Mouse (Mus musculus): ENCODE measurements around the gene Tctex1d2.

Tctex1d2 gene

DNA sequence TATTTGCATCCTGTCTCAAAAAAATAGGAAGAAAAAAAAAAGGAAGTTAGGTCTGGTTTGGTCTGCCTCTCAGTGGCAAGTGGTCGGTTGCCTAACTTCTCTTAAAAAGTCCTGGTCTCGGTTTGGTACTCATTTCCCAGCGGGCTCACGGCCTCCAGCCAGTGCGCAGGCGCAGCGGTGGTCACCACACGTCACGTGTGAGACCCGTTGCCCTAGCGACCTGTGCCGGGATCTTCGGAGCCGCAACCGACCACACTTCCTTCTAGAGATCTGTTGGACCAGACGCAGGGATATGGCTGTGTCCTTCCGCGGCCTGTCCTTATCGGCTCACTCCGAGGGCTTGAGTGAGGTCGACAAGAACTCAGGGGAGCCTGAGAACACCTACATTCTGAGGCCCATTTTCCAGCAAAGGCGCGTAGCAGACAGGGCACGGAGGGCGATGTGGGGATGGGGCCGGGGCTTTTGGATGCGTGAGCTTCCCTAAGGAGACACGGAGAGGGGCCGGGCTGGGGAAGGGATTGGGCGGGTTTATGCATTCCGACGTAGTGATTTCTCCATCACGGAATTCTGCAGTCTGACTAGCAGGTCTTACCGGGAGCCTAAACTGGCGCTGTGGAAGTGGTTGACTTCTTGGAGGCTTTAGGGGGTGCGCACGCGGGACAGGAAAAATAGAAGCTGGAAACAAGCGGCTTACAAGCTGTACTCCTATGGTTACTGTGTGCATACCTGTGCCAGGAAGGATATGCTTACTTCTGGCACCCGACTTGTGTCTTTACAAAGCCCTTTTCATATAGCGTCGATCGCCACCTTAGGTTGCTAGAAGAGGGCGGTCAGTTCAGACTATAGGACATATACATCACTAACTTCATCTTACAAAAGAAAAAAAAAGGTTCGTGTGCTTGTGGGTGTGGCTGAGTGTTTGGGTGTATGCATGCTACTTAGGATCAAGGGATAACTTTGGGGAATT is at the start of gene Tctex1d2:
Gene Tctex1d2, plus strand, starts transcription at position 186 of the 967 bp plus-strand sequence.
- peak; percentile 92 for DNase-seq

DNA sequence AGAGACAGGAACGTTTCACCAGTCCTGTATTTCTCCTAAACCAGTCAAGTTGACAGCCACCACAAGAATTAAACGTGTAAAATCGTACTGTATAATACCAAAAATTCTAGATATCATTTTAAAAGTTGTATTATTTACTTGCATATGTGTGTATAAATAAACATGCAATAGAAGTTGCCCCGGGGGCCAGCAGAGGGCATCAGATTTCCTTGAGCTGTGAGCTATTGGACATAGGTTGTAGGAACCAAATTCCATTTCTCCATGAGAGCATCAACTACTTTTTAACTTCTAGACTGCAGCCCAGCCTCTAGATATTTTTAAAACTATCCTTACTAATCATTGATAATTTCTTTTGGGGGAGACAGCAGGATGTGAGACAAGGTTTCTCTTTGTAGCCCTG is 48.2 kb upstream of the Tctex1d2 start:
- DNase-seq: peak; percentile 17

DNA sequence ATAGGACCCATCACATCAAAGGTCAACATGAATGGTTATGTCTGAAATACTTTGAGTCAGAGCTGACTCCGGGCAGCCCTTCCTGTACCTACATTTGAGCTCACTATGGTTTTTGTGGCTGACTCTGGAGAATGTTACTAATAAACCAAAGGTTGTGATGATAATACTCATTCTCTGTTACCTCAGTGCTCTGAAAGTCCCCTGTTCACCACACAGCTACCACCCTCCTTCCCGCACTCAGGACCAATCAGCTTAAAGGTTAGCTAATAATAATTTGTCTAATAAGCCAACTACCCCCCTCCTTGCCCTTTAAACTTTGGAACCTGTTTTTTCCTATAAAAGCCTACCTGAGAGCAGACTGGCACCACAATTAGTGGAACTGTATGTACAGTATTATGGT is 39.9 kb upstream of the Tctex1d2 start:
- DNase-seq: no peak

DNA sequence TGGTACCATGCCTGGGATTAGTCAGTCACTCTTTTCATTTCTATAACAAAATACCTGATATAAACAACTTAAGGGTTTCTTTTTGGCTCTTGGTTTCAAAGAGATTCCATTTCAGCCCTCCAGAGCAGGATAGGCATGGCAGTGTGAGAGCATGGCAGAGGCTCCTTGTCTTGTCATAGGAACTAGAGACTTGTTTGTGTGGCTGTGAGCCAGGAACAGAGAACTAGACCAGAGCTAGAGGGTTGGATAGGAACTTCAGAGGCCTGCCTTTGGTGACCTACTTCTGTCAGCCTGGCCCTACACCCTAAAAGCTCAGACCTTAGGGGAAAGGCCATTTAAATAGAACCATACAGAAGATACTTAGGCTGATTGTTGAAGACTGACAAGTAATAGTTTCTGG is 36.6 kb upstream of the Tctex1d2 start:
- no peak for DNase-seq

DNA sequence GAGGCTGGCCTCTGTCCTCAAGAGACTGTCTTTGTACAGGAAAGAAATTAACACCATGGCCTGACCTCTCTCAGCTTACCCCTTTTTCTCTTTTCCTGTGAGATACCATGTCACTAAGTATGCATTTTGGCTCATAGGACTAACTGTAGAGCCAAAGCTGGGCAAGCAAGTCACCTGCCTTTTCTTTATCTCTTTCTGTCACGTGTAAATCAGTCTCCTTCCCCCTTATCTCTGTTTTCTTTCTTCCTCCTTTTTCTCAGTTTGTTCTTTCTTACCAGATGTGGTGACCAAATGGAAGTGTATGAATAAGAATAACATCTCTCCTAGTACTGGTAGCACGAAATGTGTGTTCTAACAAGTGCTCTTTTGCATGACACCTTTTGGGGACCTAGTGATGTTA is 34.6 kb upstream of the Tctex1d2 start:
- DNase-seq: no peak

DNA sequence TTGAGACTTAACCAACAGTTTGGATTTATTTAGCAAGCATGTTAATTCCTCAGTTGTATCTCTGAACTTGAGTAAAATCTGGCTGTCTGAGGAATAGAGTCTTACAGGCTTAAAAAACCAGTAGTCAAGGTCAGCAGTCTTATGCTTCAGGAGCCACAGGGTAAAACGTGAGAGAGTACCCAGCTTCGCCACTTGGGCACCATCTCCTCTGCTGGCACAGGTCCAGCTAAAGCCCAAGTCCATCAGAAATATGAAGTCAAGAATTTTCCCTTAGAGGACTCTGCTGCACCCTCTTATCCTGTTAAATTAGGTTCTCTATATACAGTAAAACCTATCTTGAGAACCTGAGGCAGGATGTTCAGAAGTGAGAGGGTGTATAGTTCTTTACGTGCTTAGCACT is 32.7 kb upstream of the Tctex1d2 start:
- no peak for DNase-seq

DNA sequence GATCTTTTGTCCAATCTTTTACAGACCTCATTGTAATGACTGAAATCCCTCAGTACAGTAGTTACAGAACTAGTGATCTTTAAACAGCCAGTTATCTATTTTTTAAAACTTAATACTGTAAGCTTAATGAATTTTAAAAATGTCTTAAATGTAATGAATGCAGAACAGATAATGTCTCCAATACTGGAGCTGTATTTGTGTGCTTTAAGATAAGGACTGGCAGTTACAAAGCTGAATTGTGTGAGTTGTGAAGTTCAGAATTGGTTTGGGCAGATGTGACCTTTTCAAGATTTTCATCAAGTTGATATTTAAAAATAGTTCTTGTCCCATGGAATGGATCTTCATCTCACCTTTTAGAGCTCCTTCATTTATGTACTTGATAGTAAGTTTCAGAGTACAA is 30.5 kb upstream of the Tctex1d2 start:
- DNase-seq: no peak

DNA sequence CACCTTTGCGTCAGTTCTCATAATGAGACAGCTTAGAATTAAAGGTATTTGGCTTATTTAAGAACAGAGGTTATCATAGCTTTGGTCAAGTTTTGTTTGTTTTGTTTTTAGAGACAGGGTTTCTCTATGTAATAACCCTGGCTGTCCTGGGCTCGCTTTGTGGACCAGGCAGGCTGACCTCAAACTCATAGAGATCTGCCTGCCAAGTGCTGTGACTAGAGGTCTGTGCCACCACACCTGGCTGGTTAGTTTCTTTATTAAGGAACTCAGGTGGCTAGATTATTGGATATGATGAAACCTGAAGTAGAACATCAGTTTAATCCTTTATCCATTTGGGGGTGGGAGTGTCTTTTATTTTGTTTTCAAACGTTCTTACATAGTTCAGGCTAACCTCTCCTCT is 29.7 kb upstream of the Tctex1d2 start:
- no peak for DNase-seq

DNA sequence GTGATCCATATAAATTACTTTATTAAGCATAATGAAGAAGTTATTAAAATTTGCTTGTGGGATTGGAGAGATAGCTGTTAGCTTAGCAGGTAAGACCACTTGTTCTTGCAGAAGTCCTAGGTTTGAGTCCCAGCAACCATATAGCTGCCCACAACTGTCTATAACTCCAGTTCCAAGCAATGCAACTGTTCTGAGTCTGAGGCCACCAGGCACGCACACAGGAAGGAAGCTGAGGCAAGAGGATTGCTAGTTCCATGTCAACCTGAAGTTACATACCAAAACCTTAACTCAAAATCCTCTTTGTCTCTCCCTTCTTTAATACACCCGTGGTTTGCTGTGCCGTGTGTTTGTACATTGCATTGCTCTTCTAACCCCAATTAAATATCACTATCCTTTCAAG is 28.6 kb upstream of the Tctex1d2 start:
- no peak for DNase-seq

DNA sequence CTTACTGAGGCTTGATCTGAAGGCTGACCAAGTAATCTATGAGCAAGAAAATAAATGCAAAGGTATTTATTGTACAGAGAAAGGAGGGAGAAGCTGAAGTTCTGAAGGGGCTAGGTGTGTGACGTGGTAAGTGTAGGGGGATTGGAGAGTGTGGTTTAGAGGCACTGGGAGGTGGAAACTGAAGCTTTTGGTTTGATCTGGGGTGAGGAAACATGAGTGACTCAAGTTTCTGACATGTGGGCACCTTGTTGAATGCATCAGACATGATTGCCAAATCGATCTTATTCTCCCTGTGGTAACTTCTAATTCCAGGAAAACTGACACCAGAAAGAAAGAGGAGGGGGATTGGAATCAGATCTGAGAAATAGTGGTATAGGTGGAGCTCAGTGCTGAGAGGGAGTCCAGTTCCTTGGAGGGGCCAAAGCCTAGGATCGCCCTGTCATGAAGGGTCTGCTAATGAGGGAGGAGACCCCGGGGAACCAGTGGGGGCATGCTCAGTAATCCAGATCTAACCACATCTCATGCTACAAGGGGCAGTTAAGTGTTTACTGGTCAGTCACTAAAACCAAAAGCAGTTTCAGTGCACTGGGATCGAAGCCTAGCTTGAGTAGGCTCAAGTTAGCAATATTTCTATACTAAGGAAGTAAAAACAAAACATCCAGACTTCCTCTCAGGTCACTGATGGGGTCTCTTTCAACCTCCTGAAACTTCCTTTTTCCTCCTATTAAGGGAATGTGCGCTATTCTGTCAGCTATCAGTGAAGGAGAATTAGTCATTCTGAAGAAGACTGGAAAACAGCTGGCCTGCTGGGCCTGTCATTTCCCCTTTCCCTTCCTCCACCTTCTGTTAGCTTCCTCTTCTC is 23.6 kb upstream of the Tctex1d2 start:
- DNase-seq: no peak

DNA sequence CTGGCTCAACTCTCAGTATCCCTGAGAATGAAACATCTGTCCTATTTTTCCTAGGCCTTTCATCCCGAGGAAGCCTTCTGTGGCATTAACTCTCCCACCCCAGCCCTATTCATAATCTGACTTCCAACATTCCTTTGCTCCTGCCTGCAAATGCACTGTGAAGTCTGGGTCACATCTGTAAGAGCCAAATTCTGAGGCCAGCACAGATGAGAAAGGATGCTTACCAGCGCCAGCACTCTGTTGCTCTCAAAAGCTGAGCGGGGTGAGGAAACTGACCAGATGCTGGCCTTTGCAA is 23.0 kb upstream of the Tctex1d2 start:
- DNase-seq: no peak

DNA sequence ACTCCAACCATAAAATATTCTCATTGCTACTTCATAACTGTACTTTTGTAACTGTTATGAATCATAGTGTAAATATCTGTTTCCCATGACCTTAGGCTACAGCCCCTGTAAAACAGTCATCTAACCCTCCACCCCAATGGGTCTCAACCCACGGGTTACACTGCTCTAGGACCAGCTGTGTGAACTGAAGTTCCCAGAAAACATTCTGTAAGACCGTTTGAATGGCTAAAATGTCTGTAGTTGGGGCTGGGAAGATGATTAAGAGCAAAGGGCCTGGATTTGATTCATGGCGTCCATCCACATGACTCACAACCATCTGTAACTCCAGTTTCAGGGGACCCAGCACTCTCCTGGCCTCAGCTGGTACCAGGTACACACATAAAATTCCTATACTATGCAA is 21.3 kb upstream of the Tctex1d2 start:
- DNase-seq: no peak

DNA sequence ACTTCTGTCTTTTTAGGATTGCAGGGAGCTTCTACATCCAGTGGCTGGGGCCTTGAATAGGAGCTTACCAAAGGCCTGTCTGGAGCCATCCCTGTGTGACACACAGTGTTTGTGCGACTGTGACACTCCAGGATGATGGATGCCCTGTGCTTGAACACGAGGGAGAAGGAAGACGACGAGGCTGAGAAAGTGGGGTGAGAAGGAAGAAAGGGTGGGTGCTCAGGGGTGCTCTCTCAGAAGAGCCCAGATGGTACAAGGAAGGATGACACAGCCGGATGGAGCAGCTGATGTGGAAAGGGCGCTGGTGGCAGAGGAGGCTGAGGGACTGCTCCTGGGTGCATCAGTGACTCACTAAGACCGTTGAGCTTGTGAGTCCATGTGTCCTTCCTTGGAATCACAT is 19.2 kb upstream of the Tctex1d2 start, which contains the start of gene Tm4sf19:
Gene Tm4sf19, plus strand, starts transcription at position 240 of the 400 bp plus-strand sequence.
- DNase-seq: no peak

DNA sequence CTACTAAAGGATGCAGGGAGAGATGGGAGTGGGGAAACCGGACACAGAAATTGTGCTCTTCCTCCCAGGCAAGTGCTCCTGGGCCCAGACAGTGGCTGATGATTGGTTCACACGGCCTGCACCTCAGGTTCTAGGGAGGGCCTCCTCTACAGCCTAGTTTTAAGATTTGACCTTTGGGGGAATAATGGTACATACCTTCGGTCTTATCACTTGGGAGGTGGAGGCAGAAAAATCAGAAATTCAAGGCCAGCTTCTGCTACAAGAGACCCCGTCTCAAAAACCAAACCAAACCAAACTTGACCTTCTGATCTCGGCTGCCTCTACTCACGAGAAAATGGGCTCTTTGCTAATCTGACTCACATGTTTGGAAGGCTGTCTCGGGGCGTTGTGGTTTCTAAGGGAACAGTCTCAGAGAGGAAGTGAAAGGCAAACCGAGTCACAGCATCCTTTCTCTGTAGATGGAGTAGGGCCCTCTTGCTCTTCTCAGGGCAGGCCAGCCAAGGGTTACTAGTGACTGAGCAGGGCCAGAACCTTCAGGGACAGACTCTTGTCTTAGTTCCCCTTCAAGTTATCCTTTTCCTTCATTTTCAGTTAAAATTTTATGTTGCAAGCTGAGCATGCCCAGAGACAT is 18.1 kb upstream of the Tctex1d2 start:
- DNase-seq: no peak

DNA sequence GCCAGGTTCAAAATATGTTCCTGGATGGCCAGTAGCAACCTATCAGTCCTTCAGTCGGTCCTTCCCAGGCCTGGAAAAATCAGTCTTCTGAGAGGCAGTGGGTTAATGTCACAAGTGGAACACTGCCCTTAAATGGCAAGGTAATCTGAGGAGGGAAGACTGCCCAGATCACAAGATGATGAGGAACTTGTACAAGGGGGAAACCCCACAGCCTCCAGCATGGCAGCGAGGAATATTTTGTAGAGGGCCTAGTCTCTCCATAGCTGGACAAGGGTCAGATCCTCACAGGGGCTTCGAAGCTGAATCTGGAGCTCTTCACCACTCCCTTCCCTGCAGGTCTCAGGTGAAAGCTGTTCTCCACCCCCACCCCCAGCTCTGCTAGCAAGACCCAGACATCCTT is 16.7 kb upstream of the Tctex1d2 start:
- DNase-seq: no peak

DNA sequence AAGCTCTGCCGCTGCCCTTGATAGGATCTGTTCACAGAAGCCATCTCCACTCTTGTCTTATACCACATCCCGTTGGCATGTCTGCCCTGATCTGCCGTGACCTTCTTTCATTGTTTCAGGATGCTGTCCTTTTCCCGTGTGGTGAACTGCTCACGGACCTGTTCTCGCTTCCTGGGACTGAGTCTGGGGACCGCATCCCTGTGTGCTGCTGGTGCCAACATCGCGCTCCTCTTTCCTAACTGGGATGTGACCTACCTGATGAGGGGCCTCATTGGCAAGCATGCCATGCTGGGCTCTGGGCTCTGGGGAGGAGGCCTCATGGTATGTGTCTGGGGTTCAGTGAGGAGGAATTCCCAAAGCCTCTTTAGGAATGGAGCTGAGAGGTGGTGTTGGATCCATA is 13.8 kb upstream of the Tctex1d2 start:
- DNase-seq: no peak

DNA sequence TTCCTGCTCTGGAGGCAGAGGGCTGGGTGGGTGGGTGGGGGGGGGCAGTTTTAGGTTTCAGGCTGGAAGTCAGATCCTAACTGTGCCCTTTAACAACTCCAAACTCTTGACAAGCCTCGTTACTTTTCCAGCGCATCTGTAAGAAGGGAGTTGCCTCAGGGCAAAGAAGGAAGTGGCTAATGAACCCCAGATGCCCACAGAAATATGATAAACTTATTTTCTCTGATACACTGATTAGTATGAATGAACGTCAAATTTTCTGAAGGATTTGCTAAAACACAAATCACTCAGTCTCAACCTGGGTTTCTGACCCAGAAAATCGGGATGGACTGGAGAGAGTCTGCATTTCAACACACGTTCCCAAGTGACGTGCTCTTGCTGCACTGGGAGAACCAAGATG is 12.8 kb upstream of the Tctex1d2 start:
- no peak for DNase-seq

DNA sequence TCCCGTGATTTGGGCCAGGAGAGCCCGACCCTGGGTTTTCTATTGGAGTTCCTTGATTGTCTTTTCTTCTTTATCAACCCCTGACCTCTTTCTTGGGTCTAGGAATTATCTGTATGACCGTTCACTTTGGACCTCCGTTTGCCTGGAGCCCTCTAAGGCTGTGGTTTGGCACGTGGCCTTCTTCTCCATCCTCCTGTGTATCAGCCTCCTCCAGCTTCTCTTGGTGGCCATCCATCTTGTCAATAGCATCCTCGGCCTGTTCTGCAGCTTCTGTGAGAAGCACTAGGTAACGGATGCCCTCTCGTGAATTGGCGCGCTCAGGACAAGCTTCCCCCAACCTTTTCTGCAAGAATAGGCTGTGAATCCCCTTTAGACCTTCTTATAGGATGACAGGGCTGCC is 11.8 kb upstream of the Tctex1d2 start:
- DNase-seq: no peak

DNA sequence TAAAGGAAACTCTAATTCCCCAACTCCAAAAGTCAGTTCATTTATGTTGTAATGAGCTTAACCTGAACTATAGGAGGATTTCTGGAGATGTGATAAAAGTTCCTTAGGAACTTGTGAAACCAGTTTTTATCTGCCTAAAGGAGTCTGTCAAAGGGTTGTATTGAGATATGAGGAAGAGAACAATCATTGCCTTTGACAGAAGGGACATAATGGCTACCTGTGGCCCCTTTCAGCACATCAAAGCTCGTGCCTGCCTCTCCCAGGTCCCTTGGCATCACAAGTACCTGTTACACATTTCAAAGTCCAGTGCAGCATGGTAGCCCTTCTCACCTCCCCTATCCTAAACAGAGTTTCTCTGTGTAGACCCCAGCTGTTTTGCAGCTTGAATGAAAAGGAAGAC is 2.0 kb upstream of the Tctex1d2 start:
- DNase-seq: no peak

DNA sequence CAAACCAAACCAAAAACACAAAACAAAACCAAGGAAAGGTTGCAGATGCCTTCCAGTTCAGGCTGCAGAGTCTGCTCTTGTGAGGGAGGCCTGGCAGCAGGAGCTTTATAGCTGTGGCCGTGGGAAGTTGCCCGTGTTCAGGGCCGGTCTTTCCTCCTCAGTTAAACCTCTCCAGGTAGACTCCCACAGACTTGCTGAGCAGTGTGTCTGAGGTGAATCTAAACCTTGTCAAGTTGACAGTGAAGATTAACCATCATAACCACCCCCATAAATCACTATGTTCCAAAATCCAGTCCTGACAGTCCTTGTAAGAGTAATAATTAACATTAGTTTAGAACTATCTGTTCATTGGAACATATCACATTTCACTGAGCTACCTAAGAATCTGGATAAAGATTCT is 8.0 kb downstream of the Tctex1d2 start:
- DNase-seq: no peak

DNA sequence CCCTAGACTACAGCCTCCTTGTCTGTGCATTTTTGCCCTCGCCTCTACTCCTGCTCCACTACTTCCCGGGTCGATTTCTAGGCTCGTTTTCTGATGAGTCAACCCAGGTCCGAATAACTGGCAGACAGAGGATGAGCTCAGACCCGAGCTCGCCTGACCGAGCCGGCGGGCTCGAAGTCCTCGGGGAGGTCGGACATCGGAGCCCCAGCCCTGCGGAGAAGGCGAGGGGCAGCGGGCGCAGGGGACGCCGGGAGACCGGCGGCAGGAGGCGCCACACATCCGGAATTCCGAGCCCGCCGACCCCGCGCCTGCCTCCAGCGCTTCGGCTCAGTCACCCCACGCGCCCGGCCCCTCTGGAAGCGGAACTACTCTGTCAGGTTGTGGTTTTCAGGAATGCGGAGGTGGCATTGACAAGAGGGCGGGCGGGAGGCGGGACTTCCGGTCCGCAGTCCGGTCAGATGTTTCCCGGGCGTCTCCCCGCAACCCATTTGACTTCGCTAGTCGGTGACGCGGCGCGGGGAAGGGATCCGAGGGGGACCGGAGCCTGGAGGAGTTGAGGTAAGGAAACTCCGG is 11.1 kb downstream of the Tctex1d2 start, which contains the start of gene Pcyt1a:
Gene Pcyt1a, plus strand, starts transcription at position 448 of the 573 bp plus-strand sequence.
- DNase-seq: peak; percentile 86

DNA sequence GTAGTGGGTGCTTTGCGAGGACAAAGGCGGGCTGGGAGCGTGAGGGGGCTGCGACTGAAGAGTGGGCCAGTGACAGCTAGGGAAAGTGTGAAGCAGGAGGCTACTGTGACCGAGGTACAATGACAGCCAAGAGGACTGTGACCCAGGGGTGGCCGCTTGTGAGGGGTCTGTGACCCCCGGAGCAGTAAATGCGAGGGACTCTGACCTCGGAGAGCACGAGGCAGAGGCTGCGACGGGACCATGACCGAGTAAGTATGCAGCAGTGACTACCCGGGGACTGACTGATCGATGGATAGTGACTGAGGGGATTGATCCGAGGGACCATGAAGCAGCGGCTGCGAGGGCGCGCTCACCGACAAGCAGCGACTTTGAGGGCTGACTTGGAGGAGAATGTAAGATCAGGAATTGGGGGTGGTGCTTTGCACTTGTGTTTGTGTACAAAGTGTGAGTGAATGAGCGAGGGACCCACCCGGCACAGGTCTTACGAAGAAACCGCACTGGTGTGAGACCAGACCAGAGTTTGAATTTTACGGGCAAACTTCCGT is 11.6 kb downstream of the Tctex1d2 start:
- no peak for DNase-seq

DNA sequence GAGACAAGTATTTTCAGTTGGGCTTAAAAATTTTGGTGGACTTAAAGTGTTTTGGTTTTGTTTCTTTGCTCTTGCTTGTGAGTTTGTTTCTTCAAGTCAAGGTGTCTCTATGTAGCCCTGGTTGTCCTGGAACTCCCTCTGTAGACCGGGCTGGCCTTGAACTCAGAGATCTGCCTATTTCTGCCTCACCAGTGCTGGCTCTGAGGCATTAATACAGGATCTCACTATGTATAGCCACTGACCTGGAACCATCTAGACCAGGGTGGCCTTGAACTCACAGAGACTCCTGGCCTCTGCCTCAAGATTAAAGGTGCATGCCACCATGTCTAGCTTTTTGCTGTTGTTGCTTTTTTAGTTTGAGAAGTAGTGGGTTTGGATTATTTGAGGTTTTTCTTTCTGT is 12.4 kb downstream of the Tctex1d2 start:
- no peak for DNase-seq
